Mouse (Mus musculus) testis, adult 2 months (tissue): ENCODE results near the gene Epn2.

Source experiments
- CTCF ChIP-seq: fragments of 200-500 bp; IDR thresholded peaks from 2 replicates; pipeline ENCODE4 v1.5.1; 2012; ENCODE audit warnings: low read depth, mild to moderate bottlenecking, inconsistent platforms, low read length, moderate library complexity; ENCODE audit not compliant: control insufficient read depth, insufficient read depth, insufficient replicate concordance
- POLR2A ChIP-seq: fragments of 200-500 bp; IDR thresholded peaks from 2 replicates; pipeline ENCODE4 v1.6.1; 2012; ENCODE audit warnings: low read depth, mild to moderate bottlenecking, inconsistent platforms, low read length, moderate library complexity; ENCODE audit not compliant: control insufficient read depth

DNA sequence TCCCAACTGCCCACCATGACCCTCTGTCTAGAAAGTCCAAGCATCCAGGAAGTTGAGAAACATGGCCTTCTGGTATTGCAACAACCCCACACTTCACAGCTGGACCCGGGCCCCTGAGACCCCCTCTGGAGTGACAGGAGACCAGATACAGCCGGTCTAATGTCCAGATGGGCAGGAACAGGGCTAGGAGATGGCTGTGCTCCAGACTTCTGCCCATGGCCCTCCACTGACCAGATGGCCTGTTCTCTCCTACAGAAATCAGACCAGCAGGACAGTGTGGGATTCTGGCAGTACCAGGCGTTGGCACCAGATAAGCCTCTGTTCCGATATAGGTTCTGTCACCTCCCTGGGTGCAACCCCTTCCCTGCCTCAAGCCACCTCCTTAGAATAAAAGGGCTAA is 111.0 kb downstream of the Epn2 start:
- no peak for TF ChIP-seq POLR2A
- no peak for TF ChIP-seq CTCF
